Mouse (Mus musculus): ENCODE data around the gene St6galnac3.

Gene St6galnac3

DNA sequence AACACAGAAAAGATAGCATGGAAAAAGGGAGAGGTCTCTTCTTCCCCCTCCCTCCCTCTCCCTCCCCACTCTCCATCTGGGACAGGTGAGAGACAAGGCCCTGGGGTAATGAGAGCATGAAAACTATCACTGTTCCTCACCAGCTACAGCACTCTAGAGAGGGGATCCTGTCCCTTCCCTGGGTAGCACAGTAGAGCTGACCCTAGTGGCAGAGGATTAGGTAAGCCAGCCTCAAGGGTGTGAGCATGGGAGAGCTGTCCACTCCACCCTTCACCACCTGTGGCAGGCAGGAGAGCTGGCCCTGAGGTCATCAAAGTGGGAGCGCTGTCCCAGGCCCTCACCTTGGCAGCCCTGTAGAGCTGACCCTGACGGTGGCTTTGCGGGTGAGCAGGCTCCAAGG lies 387.2 kb downstream of the St6galnac3 start:
- no peak for DNase-seq

DNA sequence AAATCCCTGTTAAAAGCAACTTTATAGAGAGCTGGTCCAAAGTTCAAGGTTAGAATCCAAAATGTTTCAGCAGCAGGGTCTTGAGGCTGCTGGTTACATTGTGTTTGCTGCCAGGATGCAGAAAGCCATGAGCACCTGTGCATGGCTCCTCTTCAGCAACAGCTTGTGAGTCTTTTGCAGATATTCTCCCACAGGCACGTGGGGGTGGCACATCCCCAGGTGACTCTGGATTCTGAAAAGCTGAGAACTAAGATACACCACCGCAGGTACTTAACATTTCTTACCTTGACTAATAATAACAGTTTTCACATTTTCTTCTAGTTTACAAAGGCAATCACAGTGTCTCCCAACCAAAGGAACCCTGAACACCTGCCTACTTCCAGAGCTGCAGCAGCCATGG lies 387.8 kb downstream of the St6galnac3 start:
- DNase-seq = no peak

DNA sequence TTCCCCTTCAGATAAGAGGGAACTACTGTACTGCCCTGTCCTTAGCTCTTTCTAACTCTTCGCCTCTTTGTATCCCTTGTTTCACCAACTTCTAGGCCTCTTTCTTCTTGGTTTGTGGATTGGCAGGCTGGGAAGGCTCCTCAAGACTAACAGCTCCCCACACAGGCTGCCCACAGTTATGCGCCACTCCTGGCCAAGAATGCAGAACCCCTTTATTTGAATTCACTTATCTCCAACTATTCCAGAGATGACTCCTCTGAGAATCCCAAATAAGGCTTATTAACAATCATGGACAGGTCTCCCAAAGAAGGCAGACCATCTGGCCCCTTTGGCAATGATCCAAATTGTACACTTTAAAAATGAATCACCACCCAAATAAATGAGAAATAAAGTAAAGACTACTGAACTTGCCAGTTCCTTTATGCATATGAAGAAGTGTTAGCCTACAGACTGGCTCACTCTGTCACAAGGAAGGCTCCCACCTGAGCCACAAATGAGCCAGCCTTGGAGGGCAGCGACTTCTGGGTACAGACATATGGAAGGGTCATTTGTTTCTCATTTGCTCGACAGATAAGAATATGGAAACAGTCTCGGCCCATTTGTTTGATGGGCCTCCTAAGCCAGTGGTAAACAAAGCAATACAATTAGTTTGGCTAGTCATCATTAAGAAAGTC lies 390.7 kb downstream of the St6galnac3 start:
- no peak for DNase-seq

DNA sequence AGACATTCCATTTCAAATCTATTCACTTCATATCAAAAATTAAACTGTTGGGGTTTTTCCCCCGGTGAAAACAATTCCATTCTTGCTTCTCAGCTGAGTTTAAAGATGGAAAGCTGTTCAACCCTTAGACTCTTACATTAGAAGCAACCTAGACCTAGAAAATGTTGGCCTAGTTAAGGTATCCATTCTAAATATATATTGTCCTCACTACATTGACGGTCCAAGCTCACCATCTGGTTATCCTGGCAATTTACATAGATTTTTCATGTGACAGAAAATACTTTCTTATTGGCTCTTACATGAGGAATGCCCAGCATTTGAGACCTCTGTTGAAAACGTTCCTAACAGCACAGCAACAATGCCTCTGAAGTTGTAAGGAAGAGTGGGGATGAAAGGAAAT lies 400.7 kb downstream of the St6galnac3 start:
- DNase-seq = no peak

DNA sequence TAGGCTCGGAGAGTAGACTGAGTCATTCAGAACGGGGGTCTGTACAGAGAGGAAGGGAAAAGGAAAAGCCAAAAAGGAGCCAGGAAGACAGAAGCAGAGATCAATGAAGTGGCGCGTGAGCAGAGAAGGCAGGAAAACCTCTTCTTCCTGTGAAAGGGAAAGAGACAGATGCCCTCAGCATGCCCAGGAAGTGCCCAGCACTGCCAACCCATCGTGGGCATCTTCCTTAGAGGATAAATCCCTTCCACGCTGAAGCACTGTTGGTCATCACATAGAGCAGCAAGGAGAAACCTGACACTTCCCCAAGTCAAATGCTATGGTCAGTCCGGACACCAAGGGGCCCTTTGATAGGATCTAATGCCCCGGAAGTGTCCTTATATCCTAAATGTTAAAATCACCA lies 401.5 kb downstream of the St6galnac3 start:
- peak; percentile 50 for DNase-seq

DNA sequence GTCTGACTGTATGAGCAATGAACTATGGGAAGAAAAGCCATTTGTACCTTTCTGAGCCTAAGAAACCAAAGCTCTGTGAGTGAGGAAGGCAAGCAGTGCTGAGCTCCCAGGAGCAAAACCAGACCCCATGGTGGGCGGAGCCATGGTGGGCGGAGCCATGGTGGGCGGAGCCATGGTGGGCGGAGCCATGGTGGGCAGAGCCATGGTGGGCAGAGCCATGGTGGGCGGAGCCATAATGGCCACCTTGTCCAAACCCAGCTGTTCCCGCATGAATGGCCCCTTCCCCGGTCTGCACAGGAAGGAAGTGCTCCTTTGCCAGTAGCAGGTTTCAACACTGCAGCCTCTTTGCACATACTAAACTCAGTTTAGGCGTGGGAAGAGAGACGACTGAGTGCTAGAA lies 411.4 kb downstream of the St6galnac3 start:
- DNase-seq = no peak

DNA sequence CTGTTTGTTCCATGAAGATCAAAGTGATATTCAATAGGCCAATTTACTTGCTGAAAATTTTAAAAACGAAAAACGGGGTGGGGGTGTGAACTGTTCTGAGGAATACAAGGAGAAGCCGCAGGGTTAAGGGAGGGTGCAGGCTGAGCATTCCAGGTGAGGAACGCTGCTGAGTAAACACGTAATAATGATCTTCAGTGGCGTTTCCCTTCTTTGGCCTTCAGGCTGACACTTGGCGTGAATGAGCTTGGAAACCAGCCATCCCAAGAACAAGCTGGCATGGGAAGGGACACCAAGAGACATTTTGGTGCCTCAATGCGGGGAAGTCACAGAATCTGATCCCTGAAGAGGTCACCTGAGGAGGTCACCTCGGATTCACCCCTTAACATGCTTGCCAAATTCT lies 411.8 kb downstream of the St6galnac3 start:
- DNase-seq = no peak

DNA sequence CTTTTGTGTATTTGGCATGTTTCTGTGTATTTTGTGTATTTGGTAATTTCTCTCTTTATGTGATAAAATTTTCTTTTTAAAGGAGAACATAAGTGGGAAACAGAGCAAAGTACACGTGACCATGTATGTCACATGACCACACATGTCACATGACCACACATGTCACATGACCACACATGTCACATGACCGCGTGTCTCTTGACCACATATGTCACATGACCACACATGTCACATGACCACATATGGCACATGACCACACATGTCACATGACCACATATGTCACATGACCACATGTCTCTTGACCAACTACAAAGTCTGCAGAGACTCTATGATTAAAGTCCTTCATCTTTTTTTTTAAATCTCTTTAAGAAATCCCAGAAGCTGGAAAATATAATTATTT lies 413.0 kb downstream of the St6galnac3 start:
- no peak for DNase-seq

DNA sequence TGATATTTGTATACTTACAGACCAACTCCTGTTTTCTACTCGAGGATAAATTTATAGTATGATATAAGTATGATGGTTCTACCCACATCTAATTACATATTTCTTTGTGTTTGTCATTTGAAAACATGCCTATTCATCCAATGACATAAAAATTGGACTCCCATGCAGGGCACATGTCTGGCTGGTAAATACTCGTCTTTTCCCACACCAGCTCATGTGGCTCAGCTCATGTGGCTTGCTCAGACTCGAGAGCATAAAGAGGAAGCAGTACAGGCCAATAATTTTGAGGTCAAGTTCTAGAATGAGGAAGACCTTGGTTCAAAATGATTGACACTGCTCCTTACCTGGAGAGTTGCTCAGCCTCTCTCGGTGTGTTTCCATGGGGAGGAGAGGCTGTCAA lies 416.6 kb downstream of the St6galnac3 start:
- no peak for DNase-seq

DNA sequence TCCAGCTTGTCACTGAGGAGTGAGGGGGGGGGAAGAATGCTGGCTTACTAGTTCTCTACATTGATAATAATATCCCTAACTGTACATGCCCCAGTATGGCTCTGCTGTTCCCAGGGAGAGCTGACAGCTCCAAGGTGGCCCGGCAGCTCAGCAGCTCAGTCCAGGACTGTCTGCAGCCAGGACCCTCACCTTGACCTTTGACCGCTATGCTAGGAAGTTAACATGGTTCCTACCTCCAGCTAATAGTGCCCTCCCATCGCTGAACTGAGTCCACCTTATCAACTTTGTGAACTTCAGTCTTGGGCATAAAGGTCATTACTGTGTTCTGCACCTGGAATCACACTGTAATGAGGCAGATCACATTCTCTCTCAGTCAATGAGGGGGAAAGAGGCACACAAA lies 419.8 kb downstream of the St6galnac3 start:
- no peak for DNase-seq

DNA sequence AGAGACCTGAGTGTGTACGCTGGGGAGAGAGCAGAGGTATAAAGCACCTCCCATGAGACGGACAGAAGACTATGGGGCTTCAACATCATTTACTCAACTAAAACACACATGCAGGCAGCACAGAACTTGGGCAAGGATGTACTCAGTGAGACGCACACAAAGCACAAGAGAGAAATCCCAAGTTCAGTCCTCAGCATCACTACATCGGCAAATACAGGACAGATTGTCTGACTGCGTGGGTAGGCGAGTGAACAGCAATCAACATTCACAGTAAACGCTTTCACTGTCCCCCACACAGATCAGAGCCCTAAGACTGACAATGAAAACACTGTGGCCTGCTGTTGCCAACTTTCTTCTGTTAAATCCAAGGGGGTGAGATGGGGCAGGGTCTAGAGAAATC lies 422.6 kb downstream of the St6galnac3 start:
- DNase-seq = no peak

DNA sequence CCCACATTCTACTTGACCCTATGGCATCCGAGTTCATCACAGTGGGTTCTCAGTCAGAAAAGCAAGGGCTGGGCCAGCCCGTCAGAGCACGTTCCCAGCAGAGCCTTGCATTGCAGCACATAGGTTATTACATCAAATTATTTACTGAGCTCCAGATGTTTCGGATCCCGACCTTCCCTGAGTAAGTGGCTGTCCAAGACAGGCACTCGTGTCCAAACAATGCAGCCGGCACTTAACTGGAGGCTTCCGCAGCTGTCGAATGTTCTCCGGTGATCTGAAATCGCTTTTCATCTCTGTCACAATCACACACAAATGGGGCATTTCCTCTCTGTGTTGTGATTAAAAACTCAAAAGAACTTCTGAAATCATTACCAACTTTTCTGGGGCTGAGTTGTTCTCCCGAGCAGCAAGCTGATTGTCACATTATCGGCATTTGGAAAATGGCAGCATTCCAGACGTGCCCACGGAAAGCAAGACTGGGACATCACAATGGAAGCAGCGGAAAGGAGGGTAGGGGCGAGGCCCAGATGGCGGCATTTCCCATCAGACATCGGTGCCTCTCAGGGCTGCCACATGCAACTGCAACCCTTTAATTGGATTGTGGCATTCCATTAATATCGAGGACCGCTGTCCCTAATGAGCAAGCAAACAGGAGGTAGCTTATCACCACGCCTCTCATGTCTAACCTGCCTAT lies 428.5 kb downstream of the St6galnac3 start:
- no peak for DNase-seq

DNA sequence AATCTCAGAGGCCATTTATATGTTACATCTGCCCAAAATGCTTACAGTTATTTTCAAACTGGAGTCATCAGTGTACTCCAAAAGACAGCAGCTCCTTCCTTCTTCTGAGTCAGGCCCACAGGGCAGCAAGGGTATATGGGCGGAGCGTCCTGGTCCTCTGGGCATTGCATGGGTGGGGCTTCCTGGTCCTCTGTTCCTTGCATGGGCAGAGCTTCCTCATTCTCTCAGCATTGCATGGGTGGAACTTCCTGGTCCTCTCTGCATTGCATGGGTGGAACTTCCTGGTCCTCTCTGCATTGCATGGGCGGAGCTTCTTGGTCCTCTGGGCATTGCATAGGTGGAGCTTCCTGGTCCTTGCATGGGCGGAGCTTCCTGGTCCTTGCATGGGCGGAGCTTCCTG lies 432.1 kb downstream of the St6galnac3 start:
- peak; percentile 16 for DNase-seq

DNA sequence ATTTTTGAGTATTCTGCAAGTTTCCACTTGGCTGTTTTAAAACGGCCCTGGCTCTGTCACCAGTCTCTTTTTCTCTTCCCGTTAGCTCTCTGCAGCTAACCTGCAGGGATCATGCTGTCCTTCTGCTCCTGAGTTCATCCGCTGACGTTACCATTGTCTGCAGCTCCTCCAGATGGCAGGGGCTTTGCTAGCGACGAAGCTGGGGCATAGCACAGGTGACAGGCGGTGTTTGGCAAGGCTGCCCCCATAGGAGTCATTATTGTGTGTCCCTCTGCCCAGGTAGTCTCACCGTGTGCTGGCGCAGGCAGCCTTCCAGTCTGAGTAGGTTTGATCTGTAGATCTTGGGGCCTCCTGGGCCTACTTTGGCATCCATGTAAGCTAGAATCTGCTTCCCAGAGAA lies 432.6 kb downstream of the St6galnac3 start:
- peak; percentile 61 for DNase-seq

DNA sequence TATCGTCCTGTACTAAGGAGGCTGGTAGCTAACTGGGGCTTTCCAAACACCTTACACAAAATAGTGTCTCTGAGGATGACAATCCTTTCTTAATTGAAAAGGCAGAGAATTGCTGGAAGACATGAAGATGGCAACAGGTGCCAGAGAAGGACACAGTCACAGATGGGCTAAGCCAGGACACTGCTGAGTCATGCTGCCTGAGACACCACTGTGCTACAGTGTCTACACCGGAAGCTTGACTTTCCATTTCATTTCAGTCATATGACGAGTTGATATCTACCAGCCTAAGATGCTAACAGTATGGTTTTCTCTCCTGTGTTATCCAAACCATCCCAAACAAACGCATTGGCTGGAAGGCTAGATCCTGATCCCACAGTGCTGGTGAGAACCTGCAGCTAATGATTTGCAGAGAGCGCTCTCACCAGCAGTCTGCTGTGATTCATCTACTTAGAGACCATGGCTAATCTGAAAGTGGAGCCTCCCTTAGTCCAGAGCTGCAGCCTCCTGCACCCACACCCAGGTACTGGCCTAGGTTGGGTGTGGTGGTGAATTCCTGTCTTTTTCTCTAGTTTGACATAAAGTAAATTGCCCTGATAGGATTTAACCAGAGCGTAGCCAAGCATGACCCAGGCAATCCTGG lies 433.4 kb downstream of the St6galnac3 start:
- DNase-seq = no peak

DNA sequence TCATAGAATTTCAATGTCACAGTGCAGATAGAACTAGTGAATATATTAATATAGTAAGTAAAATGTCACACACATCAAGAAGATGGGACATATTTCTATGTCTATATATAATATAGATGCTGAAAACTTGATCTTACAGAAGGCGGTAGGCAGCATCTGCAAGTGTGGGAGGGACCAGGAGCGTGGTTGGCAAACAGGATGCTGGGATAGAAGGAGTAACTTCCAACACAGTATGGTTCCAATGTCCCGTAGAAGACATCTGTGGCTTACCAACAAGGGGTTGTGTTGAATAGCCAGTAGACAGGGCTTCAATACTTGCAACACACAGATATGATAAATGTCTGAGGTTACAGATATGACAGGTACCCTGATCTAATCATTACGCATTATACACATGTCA lies 435.0 kb downstream of the St6galnac3 start:
- no peak for DNase-seq

DNA sequence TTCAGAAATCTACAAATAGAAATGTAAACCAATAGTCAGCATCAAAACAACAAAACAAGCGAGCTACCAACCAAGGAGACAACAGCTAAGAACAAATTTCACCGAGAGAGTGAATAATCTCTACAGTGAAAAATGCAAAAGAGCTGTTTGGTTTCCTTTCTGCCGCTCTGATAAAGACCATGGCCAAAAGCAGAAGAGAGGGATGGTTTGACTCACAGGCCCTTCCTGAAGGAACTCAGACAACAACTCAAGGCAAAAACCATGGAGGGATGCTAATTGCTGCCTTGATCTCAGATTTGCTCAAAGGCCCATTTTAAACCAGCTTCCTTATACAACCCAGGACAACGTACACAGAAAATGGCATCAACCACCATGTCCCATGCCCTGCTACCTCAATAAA lies 437.4 kb downstream of the St6galnac3 start:
- DNase-seq = no peak

DNA sequence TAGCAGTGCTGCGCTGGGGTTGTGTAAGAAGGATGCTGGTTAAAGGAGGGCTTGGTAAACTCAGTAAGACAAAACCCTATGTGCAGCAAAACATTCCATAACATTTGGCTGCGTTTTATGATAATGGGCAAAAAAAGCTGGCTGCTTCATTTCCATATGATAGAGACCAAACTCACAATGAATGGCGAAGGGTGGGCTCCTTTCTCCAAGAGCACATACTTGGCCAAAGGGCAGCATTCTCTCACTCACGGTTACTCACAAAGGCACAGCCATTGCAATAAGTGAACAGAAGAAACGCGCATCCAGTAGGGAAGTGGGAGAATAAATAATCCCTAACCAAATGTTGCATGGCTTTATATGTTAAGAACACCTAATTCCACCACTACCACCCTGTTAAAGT lies 437.9 kb downstream of the St6galnac3 start:
- no peak for DNase-seq

DNA sequence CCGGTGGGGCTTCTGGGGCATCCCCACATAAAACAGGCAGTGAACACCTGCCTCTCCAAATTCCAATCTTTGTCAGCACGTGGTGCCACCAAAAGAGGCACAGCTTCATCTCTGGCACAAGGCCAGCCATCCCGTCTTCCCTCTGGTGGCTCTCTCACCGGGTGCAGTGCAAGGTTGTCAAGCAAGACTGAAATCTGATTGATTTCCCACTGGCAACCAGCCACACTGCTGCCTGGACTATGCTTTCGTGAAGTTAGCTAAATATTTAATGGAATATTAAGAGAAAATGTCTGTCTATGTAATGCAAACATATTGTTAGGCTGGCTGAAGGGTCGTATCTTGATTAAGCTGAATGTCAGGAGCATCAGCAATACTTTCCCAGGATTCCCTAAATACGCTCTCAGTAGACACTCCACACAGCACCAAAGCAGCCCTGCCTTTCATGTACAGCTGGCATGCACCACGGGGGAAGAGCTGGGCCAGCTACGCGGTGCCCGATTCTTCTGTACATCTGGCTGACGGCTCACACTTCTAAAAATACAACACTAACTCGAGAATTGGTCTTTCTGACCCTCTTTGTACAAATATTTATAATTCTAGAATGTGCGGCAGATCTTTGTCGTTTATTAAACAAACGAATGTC lies 442.7 kb downstream of the St6galnac3 start:
- peak; percentile 10 for DNase-seq

DNA sequence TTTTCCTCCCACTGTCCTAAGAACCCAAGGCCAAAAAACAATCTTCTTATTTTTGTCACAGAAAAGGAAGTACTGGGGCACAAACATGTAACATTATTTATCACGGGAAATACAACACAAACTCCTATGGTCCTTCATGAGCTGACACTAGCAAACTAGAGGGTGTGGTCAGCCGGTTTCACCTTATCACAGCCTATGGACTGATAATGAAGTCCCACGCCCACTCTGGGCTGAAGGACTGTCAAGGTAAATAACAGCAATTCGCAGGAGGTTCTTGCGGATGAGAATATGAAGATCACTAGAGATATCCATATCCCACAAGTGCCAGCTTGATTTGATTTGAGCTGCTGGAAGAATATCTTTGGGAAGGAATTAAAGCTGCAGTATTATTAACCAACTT lies 446.7 kb downstream of the St6galnac3 start:
- no peak for DNase-seq

DNA sequence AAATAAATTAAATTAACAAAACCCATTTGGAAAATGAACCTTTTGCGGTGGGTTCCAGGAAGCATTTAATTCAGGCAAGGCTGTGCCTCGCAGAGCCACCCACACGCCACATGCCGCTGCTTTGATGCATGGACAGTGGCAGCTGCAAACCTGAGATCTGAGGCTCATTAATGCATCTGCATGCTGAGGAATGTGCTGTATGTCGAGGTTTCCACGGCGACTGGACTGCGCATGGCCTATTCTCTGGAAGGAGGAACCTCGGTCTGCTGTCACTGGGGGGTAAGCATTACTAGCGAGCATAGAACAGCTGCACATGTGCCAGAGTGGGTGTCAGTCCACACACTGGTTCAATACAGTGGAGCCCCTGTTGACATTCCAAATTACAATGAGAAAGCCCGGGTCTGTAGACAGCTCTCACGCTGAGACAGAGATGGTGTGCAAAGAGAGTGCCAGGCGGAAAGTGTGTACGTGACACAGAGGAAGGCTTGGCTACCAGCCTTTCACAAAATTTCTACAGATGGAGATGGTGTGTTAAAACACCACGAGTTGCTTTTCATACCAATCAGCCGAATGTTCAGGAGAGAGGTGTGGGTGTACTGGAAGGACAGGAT lies 447.5 kb downstream of the St6galnac3 start:
- DNase-seq = no peak

DNA sequence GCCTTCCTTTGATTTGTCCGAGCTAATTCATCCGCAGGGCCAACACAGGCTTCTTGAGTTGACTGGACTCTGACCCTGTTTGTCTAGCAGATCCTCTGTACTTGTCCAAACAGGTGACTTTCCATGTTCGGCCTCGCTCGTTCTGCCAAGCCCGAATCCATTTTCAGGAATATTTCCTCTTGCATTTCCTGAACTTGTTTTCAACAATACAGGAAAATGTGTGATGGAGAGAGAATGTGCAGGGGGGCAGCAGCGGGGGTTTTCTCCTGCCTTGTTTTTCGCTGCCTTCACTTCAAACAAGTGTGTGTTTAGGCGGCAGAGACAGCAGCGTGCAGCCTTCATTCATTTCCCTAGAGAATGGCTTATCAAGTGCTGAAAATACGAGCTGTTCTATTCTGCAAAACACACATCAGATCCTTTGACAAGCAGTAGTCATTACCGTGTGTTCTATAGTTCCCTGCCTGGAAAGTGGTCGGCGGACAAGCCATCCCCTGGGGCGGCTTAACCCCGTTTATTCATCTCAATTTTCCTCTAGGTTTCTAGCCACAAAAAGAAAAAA lies 448.1 kb downstream of the St6galnac3 start:
- DNase-seq = no peak

Data from cerebellum, adult 9-11 months (tissue).